Mouse (Mus musculus) erythroblast, embryonic 14.5 days (primary cell): ENCODE results near the gene Hist1h4i. TPM values are rescaled to one million over a fixed set of nuclear protein-coding genes. Genes with fewer than 3 reads are reported as not detected.
"Not testable (repeated sequence)": the region's sequence is repeated elsewhere in the genome, so short reads cannot be mapped to it uniquely, and the experiment has no call there.

ENCODE experiments used
- H3K27me3 ChIP-seq: 2 replicates; pipeline ENCODE4 v1.6.1; 2012; ENCODE audit warnings: inconsistent platforms; ENCODE audit not compliant: control insufficient read depth
- H3K36me3 ChIP-seq: 2 replicates; pipeline ENCODE4 v1.6.1; 2012; ENCODE audit warnings: mild to moderate bottlenecking, inconsistent platforms; ENCODE audit not compliant: control insufficient read depth
- H3K4me1 ChIP-seq: 2 replicates; pipeline ENCODE4 v1.6.1; 2012; ENCODE audit warnings: inconsistent platforms; ENCODE audit not compliant: control insufficient read depth
- H3K4me3 ChIP-seq: replicated peaks from 2 replicates; pipeline ENCODE3; 2012; ENCODE audit warnings: moderate library complexity, mild to moderate bottlenecking, inconsistent platforms
- H3K9me3 ChIP-seq: 2 replicates; pipeline ENCODE4 v1.6.1; 2012; ENCODE audit warnings: low read length, inconsistent platforms, mixed read lengths; ENCODE audit not compliant: control insufficient read depth
- GATA1 ChIP-seq: IDR thresholded peaks from 2 replicates; pipeline ENCODE4 v1.6.1; 2012; ENCODE audit warnings: low read length, inconsistent platforms, mixed read lengths
- TAL1 ChIP-seq: IDR thresholded peaks from 3 replicates; pipeline ENCODE4 v1.6.1; 2012; ENCODE audit warnings: low read length, inconsistent platforms, mixed read lengths
- polyA plus RNA-seq: library from polyadenylated mRNA; stranded (reverse); fragments of >175 nt; gene quantifications from 2 replicates; pipeline ENCODE4 v1.2.3, GENCODE M21; 2012

Hist1h4i gene
- polyA plus RNA-seq, 1 experiment = 24.7 TPM

- Histone ChIP-seq H3K27me3 (no peaks in the 10 kb centered on the region), H3K4me1 (peaks cover 67% of the 10 kb centered on the region), H3K36me3 (no peaks in the 10 kb centered on the region), H3K4me3 (peak overlapping the region; percentile 69), H3K9me3 (no peaks in the 10 kb centered on the region)
- no peak for TF ChIP-seq TAL1
- TF ChIP-seq GATA1 = no peak
Observed at GRCm38 (mm10) chr13:22045311-22045710, 4.1 kb upstream of the Hist1h4i start.

- Histone ChIP-seq H3K27me3 (no peaks in the 10 kb centered on the region), H3K36me3 (no peaks in the 10 kb centered on the region), H3K4me3 (peak overlapping the region; percentile 69), H3K9me3 (no peaks in the 10 kb centered on the region), H3K4me1 (peaks cover 67% of the 10 kb centered on the region)
- TF ChIP-seq GATA1 (no peak), TAL1 (no peak)
Observed at GRCm38 (mm10) chr13:22044432-22045155, 3.4 kb upstream of the Hist1h4i start.

GRCm38 (mm10) chr13:22043503-22044431 is 2.6 kb upstream of the Hist1h4i start:
- Histone ChIP-seq H3K4me1 (peaks cover 68% of the 10 kb centered on the region), H3K36me3 (no peaks in the 10 kb centered on the region), H3K9me3 (no peaks in the 10 kb centered on the region), H3K27me3 (no peaks in the 10 kb centered on the region), H3K4me3 (peak overlapping the region; percentile 69)
- TF ChIP-seq GATA1 (no peak), TAL1 (no peak)

- not testable (repeated sequence) for H3K27me3 ChIP-seq, H3K9me3 ChIP-seq, H3K36me3 ChIP-seq
- H3K4me1 ChIP-seq = peaks cover 68% of the 10 kb centered on the region
- H3K4me3 ChIP-seq = peak within 1 kb of the TSS; percentile 78
Observed at GRCm38 (mm10) chr13:22042568-22043502, 1.7 kb upstream of the Hist1h4i start, which contains the start of the genes Hist1h2ag and Hist1h2bj. TSS of gene Hist1h2ag (minus strand) at chr13:22042944. TSS of gene Hist1h2bj (plus strand) at chr13:22043214.

GRCm38 (mm10) chr13:22041651-22042567 is 747 bp upstream of the Hist1h4i start:
- no peaks in the 10 kb centered on the region for H3K9me3 ChIP-seq
- no peaks in the 10 kb centered on the region for H3K27me3 ChIP-seq
- peak overlapping the region; percentile 78 for H3K4me3 ChIP-seq
- TF ChIP-seq TAL1 (no peak), GATA1 (no peak)
- H3K36me3 ChIP-seq = no peaks in the 10 kb centered on the region
- peaks cover 76% of the 10 kb centered on the region for H3K4me1 ChIP-seq

GRCm38 (mm10) chr13:22040464-22041141 is 559 bp downstream of the Hist1h4i start:
- H3K9me3 ChIP-seq = no peaks in the 10 kb centered on the region
- H3K4me1 ChIP-seq = peaks cover 77% of the 10 kb centered on the region
- H3K27me3 ChIP-seq = no peaks in the 10 kb centered on the region
- peak overlapping the region; percentile 78 for H3K4me3 ChIP-seq
- TF ChIP-seq TAL1 = no peak
- TF ChIP-seq GATA1 = no peak
- no peaks in the 10 kb centered on the region for H3K36me3 ChIP-seq

GRCm38 (mm10) chr13:22039951-22040463 is 1.2 kb downstream of the Hist1h4i start:
- Histone ChIP-seq H3K9me3 (no peaks in the 10 kb centered on the region), H3K27me3 (no peaks in the 10 kb centered on the region), H3K4me3 (peak overlapping the region; percentile 78), H3K36me3 (no peaks in the 10 kb centered on the region), H3K4me1 (peaks cover 71% of the 10 kb centered on the region)
- TF ChIP-seq TAL1 = no peak
- TF ChIP-seq GATA1 = no peak
